Mouse (Mus musculus) small intestine, adult 2 months (tissue): ENCODE results near the gene Arid2.

Source experiments
- CTCF ChIP-seq: fragments of 200-500 bp; IDR thresholded peaks from 2 replicates; pipeline ENCODE4 v1.5.1; 2012; ENCODE audit warnings: low read depth, mild to moderate bottlenecking, control low read depth, inconsistent platforms, low read length, moderate library complexity, mixed read lengths; ENCODE audit not compliant: insufficient replicate concordance, insufficient read length; ENCODE audit errors: extremely low read depth
- POLR2A ChIP-seq: fragments of 200-500 bp; IDR thresholded peaks from 2 replicates; pipeline ENCODE4 v1.6.1; 2012; ENCODE audit warnings: low read depth, mild to moderate bottlenecking, control low read depth, inconsistent platforms, low read length, moderate library complexity

GRCm38 (mm10) chr15:96297623-96298188 is 10.4 kb downstream of the Arid2 start:
- no peak for TF ChIP-seq CTCF
- no peak for TF ChIP-seq POLR2A
